Mouse (Mus musculus): ENCODE results near the gene Dync1i2. TPM values are rescaled to one million over a fixed set of nuclear protein-coding genes. Genes with fewer than 3 reads are reported as not detected.

Dync1i2 gene
- polyA plus RNA-seq, 1 experiment from 2014 or later = 78.5 TPM

GRCm38 (mm10) chr2:71293983-71294382 lies 82.5 kb downstream of the Dync1i2 start:
- no peak overlapping the region for H3K27ac ChIP-seq (ENCODE audit: low read depth, low read length)
- H3K4me3 ChIP-seq (ENCODE audit: low read depth, low read length) = no peak overlapping the region
- 78% methylated on average over 3 of the region's 3 CpGs for WGBS

GRCm38 (mm10) chr2:71294489-71294888 lies 83.0 kb downstream of the Dync1i2 start:
- no peak for ATAC-seq (replicated peaks; ENCODE audit: low FRiP score)

More at GRCm38 (mm10) chr2:71293983-71294382, 82.5 kb downstream of the Dync1i2 start:
- Histone ChIP-seq H3K9ac (ENCODE audit: low read depth, low read length) (no peak overlapping the region), H3K36me3 (ENCODE audit: control insufficient read depth, insufficient read depth, low read length) (no peaks in the 10 kb centered on the region), H3K4me2 (no peak overlapping the region), H3K4me1 (replicated peaks; ENCODE audit: control insufficient read depth, insufficient read depth, low read length) (no peaks in the 10 kb centered on the region), H3K27me3 (replicated peaks; ENCODE audit: control insufficient read depth, insufficient read depth, low read length) (no peaks in the 10 kb centered on the region), H3K9me3 (ENCODE audit: control insufficient read depth, low read length) (no peaks in the 10 kb centered on the region)
- no peak for ATAC-seq (replicated peaks; ENCODE audit: low FRiP score)
- DNase-seq (ENCODE audit: low spot score) = no peak

GRCm38 (mm10) chr2:71295844-71296243 lies 84.3 kb downstream of the Dync1i2 start:
- Histone ChIP-seq H3K9me3 (ENCODE audit: control insufficient read depth, low read length) (no peaks in the 10 kb centered on the region), H3K4me3 (ENCODE audit: low read depth, low read length) (no peak overlapping the region), H3K9ac (ENCODE audit: low read depth, low read length) (no peak overlapping the region), H3K27ac (ENCODE audit: low read depth, low read length) (no peak overlapping the region), H3K36me3 (ENCODE audit: control insufficient read depth, insufficient read depth, low read length) (no peaks in the 10 kb centered on the region), H3K4me1 (replicated peaks; ENCODE audit: control insufficient read depth, insufficient read depth, low read length) (no peaks in the 10 kb centered on the region), H3K27me3 (replicated peaks; ENCODE audit: control insufficient read depth, insufficient read depth, low read length) (no peaks in the 10 kb centered on the region), H3K4me2 (no peak overlapping the region)
- no peak for DNase-seq (ENCODE audit: low spot score)
- no peak for ATAC-seq (replicated peaks; ENCODE audit: low FRiP score)
- whole genome bisulfite sequencing = 86% methylated on average over 12 of the region's 12 CpGs

More at GRCm38 (mm10) chr2:71294489-71294888, 83.0 kb downstream of the Dync1i2 start:
- no peaks in the 10 kb centered on the region for H3K4me1 ChIP-seq (replicated peaks; ENCODE audit: control insufficient read depth, insufficient read depth, low read length)
- no peak overlapping the region for H3K9ac ChIP-seq (ENCODE audit: low read depth, low read length)
- no peaks in the 10 kb centered on the region for H3K27me3 ChIP-seq (replicated peaks; ENCODE audit: control insufficient read depth, insufficient read depth, low read length)
- no peak overlapping the region for H3K4me3 ChIP-seq (ENCODE audit: low read depth, low read length)
- no peak overlapping the region for H3K27ac ChIP-seq (ENCODE audit: low read depth, low read length)
- H3K36me3 ChIP-seq (ENCODE audit: control insufficient read depth, insufficient read depth, low read length) = no peaks in the 10 kb centered on the region
- no peaks in the 10 kb centered on the region for H3K9me3 ChIP-seq (ENCODE audit: control insufficient read depth, low read length)
- no peak overlapping the region for H3K4me2 ChIP-seq
- WGBS = 56% methylated on average over 7 of the region's 7 CpGs
- no peak for DNase-seq (ENCODE audit: low spot score)

- no peak for ATAC-seq (replicated peaks; ENCODE audit: low FRiP score)
- H3K4me3 ChIP-seq (ENCODE audit: low read depth, low read length) = no peak overlapping the region
- DNase-seq (ENCODE audit: low spot score) = no peak
- H3K4me1 ChIP-seq (replicated peaks; ENCODE audit: control insufficient read depth, insufficient read depth, low read length) = no peaks in the 10 kb centered on the region
- H3K27ac ChIP-seq (ENCODE audit: low read depth, low read length) = no peak overlapping the region
- H3K27me3 ChIP-seq (replicated peaks; ENCODE audit: control insufficient read depth, insufficient read depth, low read length) = no peaks in the 10 kb centered on the region
- H3K4me2 ChIP-seq = no peak overlapping the region
- 83% methylated on average over 1 of the region's 1 CpGs for WGBS
- no peak overlapping the region for H3K9ac ChIP-seq (ENCODE audit: low read depth, low read length)
- no peaks in the 10 kb centered on the region for H3K9me3 ChIP-seq (ENCODE audit: control insufficient read depth, low read length)
- no peaks in the 10 kb centered on the region for H3K36me3 ChIP-seq (ENCODE audit: control insufficient read depth, insufficient read depth, low read length)
Measured at GRCm38 (mm10) chr2:71297501-71297900, 86.0 kb downstream of the Dync1i2 start.

GRCm38 (mm10) chr2:71298729-71299128 lies 87.2 kb downstream of the Dync1i2 start:
- WGBS = 98% methylated on average over 1 of the region's 1 CpGs
- DNase-seq (ENCODE audit: low spot score) (no peak), ATAC-seq (replicated peaks; ENCODE audit: low FRiP score) (no peak)
- no peak overlapping the region for H3K9ac ChIP-seq (ENCODE audit: low read depth, low read length)
- no peak overlapping the region for H3K4me2 ChIP-seq
- no peak overlapping the region for H3K27ac ChIP-seq (ENCODE audit: low read depth, low read length)
- no peaks in the 10 kb centered on the region for H3K9me3 ChIP-seq (ENCODE audit: control insufficient read depth, low read length)
- H3K36me3 ChIP-seq (ENCODE audit: control insufficient read depth, insufficient read depth, low read length) = no peaks in the 10 kb centered on the region
- no peaks in the 10 kb centered on the region for H3K27me3 ChIP-seq (replicated peaks; ENCODE audit: control insufficient read depth, insufficient read depth, low read length)
- no peak overlapping the region for H3K4me3 ChIP-seq (ENCODE audit: low read depth, low read length)
- H3K4me1 ChIP-seq (replicated peaks; ENCODE audit: control insufficient read depth, insufficient read depth, low read length) = 0 out of 2 replicates have a peak, but pooled peaks cover 2% of the 10 kb centered on the region

GRCm38 (mm10) chr2:71302156-71302663 lies 90.7 kb downstream of the Dync1i2 start:
- no peak overlapping the region for H3K9ac ChIP-seq (ENCODE audit: low read depth, low read length)
- DNase-seq (ENCODE audit: low spot score) (no peak), ATAC-seq (replicated peaks; ENCODE audit: low FRiP score) (no peak)
- no peak overlapping the region for H3K4me2 ChIP-seq
- no peaks in the 10 kb centered on the region for H3K36me3 ChIP-seq (ENCODE audit: control insufficient read depth, insufficient read depth, low read length)
- no peaks in the 10 kb centered on the region for H3K27me3 ChIP-seq (replicated peaks; ENCODE audit: control insufficient read depth, insufficient read depth, low read length)
- H3K9me3 ChIP-seq (ENCODE audit: control insufficient read depth, low read length) = no peaks in the 10 kb centered on the region
- 82% methylated on average over 3 of the region's 3 CpGs for WGBS
- no peak overlapping the region for H3K27ac ChIP-seq (ENCODE audit: low read depth, low read length)
- no peak overlapping the region for H3K4me3 ChIP-seq (ENCODE audit: low read depth, low read length)
- 0 out of 2 replicates have a peak, but pooled peaks cover 2% of the 10 kb centered on the region for H3K4me1 ChIP-seq (replicated peaks; ENCODE audit: control insufficient read depth, insufficient read depth, low read length)

GRCm38 (mm10) chr2:71303221-71303620 lies 91.7 kb downstream of the Dync1i2 start:
- Histone ChIP-seq H3K27ac (ENCODE audit: low read depth, low read length) (no peak overlapping the region), H3K4me3 (ENCODE audit: low read depth, low read length) (no peak overlapping the region), H3K9ac (ENCODE audit: low read depth, low read length) (no peak overlapping the region), H3K4me2 (no peak overlapping the region), H3K4me1 (replicated peaks; ENCODE audit: control insufficient read depth, insufficient read depth, low read length) (0 out of 2 replicates have a peak, but pooled peaks cover 2% of the 10 kb centered on the region), H3K9me3 (ENCODE audit: control insufficient read depth, low read length) (no peaks in the 10 kb centered on the region), H3K36me3 (ENCODE audit: control insufficient read depth, insufficient read depth, low read length) (no peaks in the 10 kb centered on the region), H3K27me3 (replicated peaks; ENCODE audit: control insufficient read depth, insufficient read depth, low read length) (no peaks in the 10 kb centered on the region)
- ATAC-seq (replicated peaks; ENCODE audit: low FRiP score) (no peak), DNase-seq (ENCODE audit: low spot score) (no peak)

GRCm38 (mm10) chr2:71304821-71305220 lies 93.3 kb downstream of the Dync1i2 start:
- Histone ChIP-seq H3K36me3 (ENCODE audit: control insufficient read depth, insufficient read depth, low read length) (no peaks in the 10 kb centered on the region), H3K27me3 (replicated peaks; ENCODE audit: control insufficient read depth, insufficient read depth, low read length) (no peaks in the 10 kb centered on the region), H3K4me2 (no peak overlapping the region), H3K4me1 (replicated peaks; ENCODE audit: control insufficient read depth, insufficient read depth, low read length) (0 out of 2 replicates have a peak, but pooled peaks cover 2% of the 10 kb centered on the region), H3K27ac (ENCODE audit: low read depth, low read length) (no peak overlapping the region), H3K4me3 (ENCODE audit: low read depth, low read length) (no peak overlapping the region), H3K9ac (ENCODE audit: low read depth, low read length) (no peak overlapping the region), H3K9me3 (ENCODE audit: control insufficient read depth, low read length) (no peaks in the 10 kb centered on the region)
- ATAC-seq (replicated peaks; ENCODE audit: low FRiP score) = no peak
- no peak for DNase-seq (ENCODE audit: low spot score)
- 64% methylated on average over 3 of the region's 3 CpGs for WGBS

GRCm38 (mm10) chr2:71306357-71306756 lies 94.9 kb downstream of the Dync1i2 start:
- H3K4me2 ChIP-seq = no peak overlapping the region
- no peaks in the 10 kb centered on the region for H3K9me3 ChIP-seq (ENCODE audit: control insufficient read depth, low read length)
- no peak overlapping the region for H3K27ac ChIP-seq (ENCODE audit: low read depth, low read length)
- DNase-seq (ENCODE audit: low spot score) = no peak
- no peak overlapping the region for H3K4me3 ChIP-seq (ENCODE audit: low read depth, low read length)
- no peak overlapping the region for H3K9ac ChIP-seq (ENCODE audit: low read depth, low read length)
- 0 out of 2 replicates have a peak, but pooled peaks cover 2% of the 10 kb centered on the region for H3K4me1 ChIP-seq (replicated peaks; ENCODE audit: control insufficient read depth, insufficient read depth, low read length)
- no peak for ATAC-seq (replicated peaks; ENCODE audit: low FRiP score)
- 0 out of 2 replicates have a peak, but pooled peaks cover 2% of the 10 kb centered on the region for H3K36me3 ChIP-seq (ENCODE audit: control insufficient read depth, insufficient read depth, low read length)
- no peaks in the 10 kb centered on the region for H3K27me3 ChIP-seq (replicated peaks; ENCODE audit: control insufficient read depth, insufficient read depth, low read length)

Measured in liver, embryonic 11.5 days (tissue).